Mouse (Mus musculus) G1E (cell line): ENCODE measurements around the gene App. TPM values are rescaled to one million over a fixed set of nuclear protein-coding genes. Genes with fewer than 3 reads are reported as not detected.

Experiments used
- ATAC-seq: 2 replicates; pipeline ENCODE4 v1.8.0; 2016; ENCODE audit warnings: mild to moderate bottlenecking; ENCODE audit not compliant: insufficient number of reproducible peaks, poor library complexity, low FRiP score, severe bottlenecking; ENCODE audit errors: extremely low read depth
- DNase-seq: peaks from one replicate; pipeline ENCODE4 v3.0.0; 2012; ENCODE audit warnings: low spot score
- H3K27me3 ChIP-seq: 2 replicates; pipeline ENCODE4 v1.6.1; 2012; ENCODE audit warnings: mild to moderate bottlenecking, low read length, inconsistent platforms; ENCODE audit not compliant: insufficient read depth
- H3K36me3 ChIP-seq: replicated peaks from 2 replicates; pipeline ENCODE3; 2012; ENCODE audit warnings: mild to moderate bottlenecking, inconsistent platforms
- H3K4me1 ChIP-seq: 2 replicates; pipeline ENCODE4 v1.6.1; 2012; ENCODE audit warnings: low read depth, low read length, inconsistent platforms, mixed read lengths; ENCODE audit not compliant: insufficient read depth
- H3K4me3 ChIP-seq: 2 replicates; pipeline ENCODE4 v1.5.1; 2012; ENCODE audit warnings: low read depth, mild to moderate bottlenecking, inconsistent platforms, low read length, moderate library complexity, mixed read lengths
- H3K9me3 ChIP-seq: replicated peaks from 2 replicates; pipeline ENCODE4 v1.6.1; 2012; ENCODE audit warnings: inconsistent platforms
- CTCF ChIP-seq: IDR thresholded peaks from 2 replicates; pipeline ENCODE4 v1.5.1; 2012; ENCODE audit warnings: low read depth, low read length, inconsistent platforms, mixed read lengths
- GATA1 ChIP-seq: IDR thresholded peaks from 2 replicates; pipeline ENCODE4 v1.6.1; 2012; ENCODE audit warnings: borderline replicate concordance, low read length, inconsistent platforms, mixed read lengths
- GATA2 ChIP-seq: IDR thresholded peaks from 2 replicates; pipeline ENCODE4 v1.6.1; 2012; ENCODE audit warnings: low read depth, low read length, inconsistent platforms, borderline replicate concordance
- POLR2AphosphoS5 ChIP-seq: IDR thresholded peaks from 2 replicates; pipeline ENCODE4 v1.6.1; 2012; ENCODE audit warnings: low read depth, low read length, inconsistent platforms; ENCODE audit not compliant: insufficient replicate concordance
- TAL1 ChIP-seq: conservative IDR thresholded peaks from 2 replicates; pipeline ENCODE4 v1.6.1; 2012; ENCODE audit warnings: low read depth, low read length, inconsistent platforms, mixed read lengths
- polyA plus RNA-seq: library from polyadenylated mRNA; stranded (reverse); fragments of >175 nt; gene quantifications from 2 replicates; pipeline ENCODE4 v1.2.3, GENCODE M21; 2012
- total RNA-seq, 2 experiments: library from RNA; stranded (forward) in 1 of 2; stranded (reverse) in 1 of 2; fragments of 200-1000 nt in 1 of 2; fragments of >200 nt in 1 of 2; fragmentation: Nextera tagmentation in 1 of 2; gene quantifications; 2 replicates each; pipeline ENCODE4 v1.2.3; 2014 to 2017

The App gene
- total and polyA plus RNA-seq, 3 experiments, result 0.27 TPM; not detected in 2

DNA sequence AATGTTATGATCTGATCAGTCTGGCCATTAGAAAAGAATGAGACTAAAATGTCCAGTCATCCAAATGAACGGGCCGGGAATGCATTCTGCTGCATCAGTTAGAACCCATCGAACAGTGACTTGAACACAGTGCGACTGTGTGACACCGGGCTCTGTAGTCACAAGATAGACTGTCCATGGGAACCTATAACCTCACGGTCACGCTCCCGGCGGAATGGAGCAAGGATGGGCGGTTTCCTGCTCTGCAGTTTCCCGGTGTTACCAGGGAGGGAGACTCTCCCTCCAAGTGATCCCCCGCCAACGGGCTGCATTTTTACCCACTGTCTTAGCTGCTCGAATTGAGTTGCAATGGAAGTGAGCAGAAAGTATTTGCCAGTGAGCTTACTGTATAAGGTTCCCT lies 87.3 kb downstream of the App start:
- H3K4me3 ChIP-seq, result no peak overlapping the region
- H3K4me1 ChIP-seq, result no peaks in the 10 kb centered on the region
- DNase-seq, result no peak
- ATAC-seq, result no peak
- no peaks in the 10 kb centered on the region for H3K27me3 ChIP-seq
- peaks cover 60% of the 10 kb centered on the region for H3K9me3 ChIP-seq
- H3K36me3 ChIP-seq, result no peaks in the 10 kb centered on the region
- TF ChIP-seq CTCF (no peak), TAL1 (no peak)

GRCm38 (mm10) chr16:85085902-85086301 lies 87.7 kb downstream of the App start:
- Histone ChIP-seq H3K4me3 (no peak overlapping the region), H3K27me3 (no peaks in the 10 kb centered on the region), H3K4me1 (no peaks in the 10 kb centered on the region), H3K36me3 (no peaks in the 10 kb centered on the region), H3K9me3 (peaks cover 56% of the 10 kb centered on the region)
- TF ChIP-seq GATA1, result no peak
- no peak for TF ChIP-seq TAL1
- TF ChIP-seq CTCF, result no peak
- TF ChIP-seq POLR2AphosphoS5, result no peak
- TF ChIP-seq GATA2, result no peak
- ATAC-seq (no peak), DNase-seq (no peak)

GRCm38 (mm10) chr16:85084152-85084551 lies 89.4 kb downstream of the App start:
- Histone ChIP-seq H3K4me1 (no peaks in the 10 kb centered on the region), H3K4me3 (no peak overlapping the region), H3K9me3 (peaks cover 56% of the 10 kb centered on the region), H3K27me3 (no peaks in the 10 kb centered on the region; the same call in 1 of the 2 replicates), H3K36me3 (no peaks in the 10 kb centered on the region)
- ATAC-seq, result no peak
- TF ChIP-seq GATA1 (no peak), CTCF (no peak), TAL1 (no peak), POLR2AphosphoS5 (no peak), GATA2 (no peak)
- DNase-seq, result no peak

DNA sequence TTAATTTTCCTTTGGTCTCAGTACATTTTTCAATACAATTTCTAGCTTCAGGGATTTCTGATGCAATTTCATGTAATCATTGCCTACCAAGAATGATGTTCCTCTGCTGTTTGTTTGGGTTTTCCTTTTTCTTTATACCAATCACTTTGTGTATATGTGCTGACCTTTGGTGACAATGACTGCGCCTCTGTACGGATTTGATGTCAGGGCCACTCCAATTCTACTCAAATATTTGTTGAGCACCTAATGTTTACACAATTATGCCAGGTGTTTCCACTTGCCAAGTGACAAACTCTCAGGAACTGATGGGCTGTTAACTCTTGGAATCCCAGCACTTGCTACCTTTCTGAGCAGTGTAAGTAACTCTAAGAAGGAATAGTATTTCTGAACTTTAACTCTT lies 98.2 kb downstream of the App start:
- no peak for DNase-seq
- ATAC-seq, result no peak
- TF ChIP-seq POLR2AphosphoS5 (no peak), TAL1 (no peak), CTCF (no peak), GATA1 (no peak), GATA2 (no peak)
- peaks cover 41% of the 10 kb centered on the region for H3K9me3 ChIP-seq
- H3K27me3 ChIP-seq, result no peaks in the 10 kb centered on the region; the same call in 1 of the 2 replicates
- no peak overlapping the region for H3K4me3 ChIP-seq
- H3K36me3 ChIP-seq, result no peaks in the 10 kb centered on the region
- no peaks in the 10 kb centered on the region for H3K4me1 ChIP-seq

- no peak overlapping the region for H3K4me3 ChIP-seq
- H3K9me3 ChIP-seq, result peaks cover 39% of the 10 kb centered on the region
- no peak for TF ChIP-seq POLR2AphosphoS5
- TF ChIP-seq GATA2, result no peak
- TF ChIP-seq TAL1, result no peak
- ATAC-seq, result no peak
- no peaks in the 10 kb centered on the region; the same call in 1 of the 2 replicates for H3K27me3 ChIP-seq
- H3K4me1 ChIP-seq, result no peaks in the 10 kb centered on the region
- H3K36me3 ChIP-seq, result no peaks in the 10 kb centered on the region
- DNase-seq, result no peak
Observed at GRCm38 (mm10) chr16:85074889-85075288, 98.7 kb downstream of the App start.

DNA sequence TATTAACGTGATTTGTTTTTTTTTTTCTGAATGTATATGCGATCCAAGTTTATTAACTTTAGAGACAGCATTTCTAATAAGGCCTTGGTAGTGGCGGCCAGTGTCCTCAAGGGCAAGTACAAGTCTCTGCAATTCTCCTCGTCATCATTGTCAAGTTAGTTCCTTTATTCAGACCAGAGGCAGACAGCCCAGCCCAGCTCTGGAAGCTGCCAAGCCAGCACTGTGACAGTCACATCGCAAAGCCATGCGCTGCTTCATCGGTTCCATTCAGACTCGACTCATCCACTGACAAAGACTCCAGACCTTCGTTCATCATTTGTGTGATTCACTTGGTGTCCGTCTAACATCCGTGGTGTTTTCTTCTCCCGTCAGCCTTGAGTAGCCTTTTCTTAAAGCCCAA lies 100.9 kb downstream of the App start:
- H3K36me3 ChIP-seq, result no peaks in the 10 kb centered on the region
- H3K9me3 ChIP-seq, result peaks cover 45% of the 10 kb centered on the region
- no peak for TF ChIP-seq POLR2AphosphoS5
- no peak for TF ChIP-seq CTCF
- no peak for TF ChIP-seq TAL1
- TF ChIP-seq GATA1, result no peak
- no peak for TF ChIP-seq GATA2
- H3K27me3 ChIP-seq, result no peaks in the 10 kb centered on the region
- DNase-seq, result no peak
- no peak for ATAC-seq
- no peaks in the 10 kb centered on the region for H3K4me1 ChIP-seq
- no peak overlapping the region for H3K4me3 ChIP-seq

GRCm38 (mm10) chr16:85071791-85072190 lies 101.8 kb downstream of the App start:
- Histone ChIP-seq H3K9me3 (peaks cover 50% of the 10 kb centered on the region), H3K36me3 (no peaks in the 10 kb centered on the region), H3K4me3 (no peak overlapping the region), H3K27me3 (no peaks in the 10 kb centered on the region), H3K4me1 (no peaks in the 10 kb centered on the region)
- TF ChIP-seq POLR2AphosphoS5 (no peak), GATA2 (no peak), TAL1 (no peak), GATA1 (no peak), CTCF (no peak)
- ATAC-seq (no peak), DNase-seq (no peak)
